Mouse (Mus musculus) testis, adult 2 months (tissue): ENCODE data around the gene Psmb8.
A peak's percentile ranks its signal among the peaks of the same experiment; 100 is the strongest.

Source experiments
- CTCF ChIP-seq: fragments of 200-500 bp; IDR thresholded peaks from 2 replicates; pipeline ENCODE4 v1.5.1; 2012; ENCODE audit warnings: low read depth, mild to moderate bottlenecking, inconsistent platforms, low read length, moderate library complexity; ENCODE audit not compliant: control insufficient read depth, insufficient read depth, insufficient replicate concordance
- POLR2A ChIP-seq: fragments of 200-500 bp; IDR thresholded peaks from 2 replicates; pipeline ENCODE4 v1.6.1; 2012; ENCODE audit warnings: low read depth, mild to moderate bottlenecking, inconsistent platforms, low read length, moderate library complexity; ENCODE audit not compliant: control insufficient read depth

DNA sequence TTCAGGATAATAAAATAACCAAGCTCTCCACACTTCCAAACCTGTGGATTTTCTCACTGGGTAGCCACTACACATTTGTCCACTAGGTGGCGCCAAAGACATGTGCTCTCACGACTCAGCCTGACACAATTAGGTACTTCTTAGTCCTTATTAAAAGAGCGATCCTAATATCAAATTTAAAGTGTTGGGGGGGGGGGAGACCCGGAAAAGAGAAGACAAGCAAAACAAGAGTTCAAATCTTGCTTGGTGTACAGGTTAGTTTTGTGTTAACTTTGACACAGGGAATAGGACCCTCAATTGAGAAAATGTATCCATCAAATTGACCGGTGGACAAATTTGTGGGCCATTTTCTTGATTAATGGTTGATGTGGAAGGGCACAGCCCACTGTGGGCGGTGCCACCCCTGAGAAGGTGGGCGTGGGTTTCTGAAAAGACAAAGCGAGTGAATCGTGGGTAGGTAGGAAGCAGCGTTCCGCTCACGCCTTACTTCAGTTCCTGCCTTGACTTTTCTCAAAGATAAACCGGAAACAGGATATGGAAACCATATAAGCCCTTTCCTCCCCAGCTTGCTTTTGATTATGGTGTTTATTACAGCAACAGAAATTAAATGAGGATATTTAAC is 26.5 kb upstream of the Psmb8 start:
- peak; percentile 18; the same call in 1 of the 2 replicates for TF ChIP-seq CTCF
- TF ChIP-seq POLR2A: no peak
